In genomic region chr19:24155395-24156066, GRCm38 (mm10) we compare ENCODE assay signal across 19 mouse cellular contexts.
DNase-seq lines count a peak whose midpoint lies in the region; ATAC-seq and TF ChIP-seq lines count a peak whose summit lies in the region.
"Had no signal": no experiment of that assay in that cellular context is flagged by ENCODE, and none has a peak within 500 bp of the region (broad histone marks: within the 10 kb centered on the region; RNA-seq: fewer than 3 reads in every experiment).

No protein-coding gene starts in this region.

- no peaks in the 10 kb centered on the region for H3K36me3 ChIP-seq in liver, adult 2 months (ENCODE audit: control insufficient read depth, insufficient read depth, low read length)
- H3K36me3 ChIP-seq in kidney, embryonic 15.5 days: no peaks in the 10 kb centered on the region
- H3K36me3 ChIP-seq in liver, embryonic 13.5 days: no peaks in the 10 kb centered on the region
- H3K36me3 ChIP-seq: G1E; heart, embryonic 12.5 days; neural tube, embryonic 13.5 days had no signal

- peaks cover 16% of the 10 kb centered on the region for H3K4me1 ChIP-seq in liver, adult 2 months (ENCODE audit: control insufficient read depth, insufficient read depth, low read length)
- peaks cover 46% of the 10 kb centered on the region for H3K4me1 ChIP-seq in kidney, embryonic 15.5 days
- H3K4me1 ChIP-seq in liver, embryonic 13.5 days (replicated peaks): peaks cover 8% of the 10 kb centered on the region; the same call in 1 of the 2 replicates

- intact Hi-C loops in left cerebral cortex, postnatal 10 days (cut with DNase I): loop anchor here (10.0 kb wide), 1 partner anchor 109 kb away; no protein-coding TSS in a partner anchor

- peak; percentile 34 for DNase-seq in embryo, embryonic 10 days (ENCODE audit: low spot score)
- DNase-seq in embryo, embryonic 11 days: no peak
- peak; percentile 83 for DNase-seq in liver, adult 2 months (ENCODE audit: extremely low read depth, low read depth, low spot score)
- DNase-seq in liver: no peak
- DNase-seq in liver, embryonic 13.5 days: no peak
- no peak for DNase-seq in left cerebral cortex, postnatal 10 days (ENCODE audit: extremely low spot score in 1 of 2, low spot score in 2 of 2)
- DNase-seq in natural killer cell, adult 2 months (ENCODE audit: low spot score in 2 of 2): no peak
- DNase-seq: cerebellum, adult 9-10 months; gastrocnemius, postnatal 25 days; heart, postnatal 4 days; right cerebral cortex, postnatal 4 days had no signal

- 0 out of 2 replicates have a peak overlapping the region, but pooled peaks have one; percentile 18 for H3K4me3 ChIP-seq in liver, adult 2 months (ENCODE audit: insufficient read depth, low read depth, low read length)
- H3K4me3 ChIP-seq in kidney, embryonic 15.5 days (replicated peaks): no peak overlapping the region
- H3K4me3 ChIP-seq in liver, embryonic 13.5 days (replicated peaks): no peak overlapping the region
- H3K4me3 ChIP-seq: forebrain, embryonic 13.5 days; heart, embryonic 12.5 days; neural tube, embryonic 13.5 days had no signal

- ATAC-seq in kidney, embryonic 15.5 days (replicated peaks; ENCODE audit: low FRiP score): peak; percentile 76; the same call in 1 of the 2 replicates
- peak; percentile 60; the same call in 1 of the 2 replicates for ATAC-seq in liver, embryonic 13.5 days (ENCODE audit: low read depth)
- ATAC-seq: CD4-positive, CD25-positive, alpha-beta regulatory T cell, adult 4 months; forebrain, embryonic 13.5 days; inflammation-experienced regulatory T-cells, adult 6 months had no signal

- H3K9me3 ChIP-seq in kidney, embryonic 15.5 days (replicated peaks): no peaks in the 10 kb centered on the region
- H3K9me3 ChIP-seq in liver, embryonic 13.5 days (replicated peaks): no peaks in the 10 kb centered on the region
- H3K9me3 ChIP-seq: forebrain, embryonic 13.5 days; G1E; heart, embryonic 12.5 days; neural tube, embryonic 13.5 days had no signal

- H3K9ac ChIP-seq in liver, adult 2 months (ENCODE audit: low read depth, low read length): peak overlapping the region; percentile 4; the same call in 1 of the 2 replicates
- H3K9ac ChIP-seq in kidney, embryonic 15.5 days: no peak overlapping the region
- H3K9ac ChIP-seq in liver, embryonic 13.5 days: no peak overlapping the region
- H3K9ac ChIP-seq: forebrain, embryonic 13.5 days; heart, embryonic 12.5 days; liver, embryonic 14.5 days; neural tube, embryonic 13.5 days had no signal

- H3K27ac ChIP-seq in liver, adult 2 months (replicated peaks; ENCODE audit: insufficient read depth, low read depth, low read length): peak overlapping the region; percentile 85
- peak overlapping the region; percentile 78 for H3K27ac ChIP-seq in kidney, embryonic 15.5 days
- peak overlapping the region; percentile 53; the same call in 1 of the 2 replicates for H3K27ac ChIP-seq in liver, embryonic 13.5 days
- H3K27ac ChIP-seq: forebrain, embryonic 13.5 days; liver, embryonic 14.5 days; neural tube, embryonic 13.5 days had no signal

- no peaks in the 10 kb centered on the region for H3K27me3 ChIP-seq in liver, adult 2 months (ENCODE audit: control insufficient read depth, insufficient read depth, low read length)
- H3K27me3 ChIP-seq in kidney, embryonic 15.5 days: no peaks in the 10 kb centered on the region
- H3K27me3 ChIP-seq in liver, embryonic 13.5 days: no peaks in the 10 kb centered on the region
- H3K27me3 ChIP-seq: forebrain, embryonic 13.5 days; heart, embryonic 12.5 days; neural tube, embryonic 13.5 days had no signal

- WGBS in liver, adult 2 months: 19% methylated on average over 8 of the region's 8 CpGs
- WGBS in kidney, embryonic 15.5 days: 28% methylated on average over 8 of the region's 8 CpGs
- WGBS in liver, embryonic 13.5 days (ENCODE audit: insufficient replicate concordance): 64% methylated on average over 8 of the region's 8 CpGs

- TF ChIP-seq CTCF in liver, adult 2 months (IDR thresholded peaks at IDR 0.05; ENCODE audit: low read depth, low read length): no peak

- peak overlapping the region; percentile 31 for H3K4me2 ChIP-seq in kidney, embryonic 15.5 days
- no peak overlapping the region for H3K4me2 ChIP-seq in liver, embryonic 13.5 days
- H3K4me2 ChIP-seq: forebrain, embryonic 13.5 days; heart, embryonic 12.5 days; neural tube, embryonic 13.5 days had no signal

- no peak for TF ChIP-seq POLR2A in liver, adult 2 months (IDR thresholded peaks at IDR 0.05; ENCODE audit: extremely low read depth, insufficient read depth, low read length)

- peaks cover 30% of the 10 kb centered on the region; the same call in 1 of the 2 replicates for H3K79me2 ChIP-seq in liver, adult 2 months (ENCODE audit: control insufficient read depth, insufficient read depth, low read length)

Comparison
In these comparisons a context has a peak if more than half of its experiments do, and no peak if none do; other contexts are left out.
1. DNase-seq: peak in embryo, embryonic 10 days (single experiment) and liver, adult 2 months (single experiment); none in embryo, embryonic 11 days (single experiment), liver (single experiment), liver, embryonic 13.5 days (single experiment), left cerebral cortex, postnatal 10 days (0 of 2) and natural killer cell, adult 2 months (0 of 2).
2. Peak in every context shown above with its lines, with median percentiles within 50 percentile points of each other: H3K27ac ChIP-seq.